Mouse (Mus musculus): ENCODE results near the gene Atp9a.

- TF ChIP-seq CTCF (IDR thresholded peaks at IDR 0.05; ENCODE audit: control insufficient read depth, insufficient read depth, insufficient read length) = no peak
- TF ChIP-seq MYOG (IDR thresholded peaks at IDR 0.05; ENCODE audit: control insufficient read depth, extremely low read depth, insufficient read length) = no peak
- no peak for TF ChIP-seq USF1 (IDR thresholded peaks at IDR 0.05; ENCODE audit: low read depth)
- TF ChIP-seq MAX (IDR thresholded peaks at IDR 0.05) = no peak
Observed at GRCm38 (mm10) chr2:168728045-168728444, 14.2 kb downstream of the Atp9a start.
